Mouse (Mus musculus): ENCODE data around the gene Rbpms2.

DNA sequence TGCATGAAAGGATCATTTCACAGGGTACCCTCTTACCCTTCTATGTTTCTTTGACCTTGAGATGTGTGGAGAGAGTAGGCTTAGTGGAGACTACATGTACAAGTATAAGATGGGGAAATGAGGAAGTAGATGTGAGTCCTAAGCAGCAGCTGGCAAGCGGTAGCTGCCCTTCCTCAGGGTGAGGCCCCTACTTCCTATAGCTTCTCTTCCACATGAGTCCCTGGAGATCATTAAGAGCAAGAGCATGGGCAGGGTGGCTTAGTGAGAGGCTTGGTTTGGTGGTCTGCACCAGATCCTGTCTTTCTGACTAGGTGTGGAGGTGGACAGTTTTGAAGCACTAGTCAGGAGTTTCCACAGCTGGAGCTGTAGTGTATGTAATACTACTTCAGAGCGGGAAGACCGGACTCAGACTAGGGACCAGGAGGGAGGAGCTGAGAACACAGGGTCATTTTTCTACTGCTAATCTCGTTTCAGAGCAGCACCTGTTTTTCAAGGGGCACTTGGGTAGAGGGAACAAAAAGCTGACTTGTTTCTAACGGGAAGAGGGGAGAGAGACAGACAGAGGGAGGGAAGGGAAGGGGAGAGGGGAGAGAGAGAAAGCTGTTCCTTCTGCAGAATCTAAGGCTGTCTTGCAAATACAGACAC, 63.6 kb downstream of the Rbpms2 start:
- no peak for TF ChIP-seq TAL1 (conservative IDR thresholded peaks at IDR 0.05; ENCODE audit: low read depth, low read length)
- no peak for TF ChIP-seq CTCF (IDR thresholded peaks at IDR 0.05; ENCODE audit: low read depth, low read length)
- TF ChIP-seq GATA1 (IDR thresholded peaks at IDR 0.05; ENCODE audit: borderline replicate concordance, low read length), result no peak
- TF ChIP-seq POLR2AphosphoS5 (IDR thresholded peaks at IDR 0.05; ENCODE audit: insufficient replicate concordance, low read depth, low read length), result no peak
- TF ChIP-seq GATA2 (IDR thresholded peaks at IDR 0.05; ENCODE audit: borderline replicate concordance, low read depth, low read length), result no peak
